Mouse (Mus musculus): ENCODE data around the gene Nbeal2.

Nbeal2 gene

GRCm38 (mm10) chr9:110645219-110645618, 8.7 kb downstream of the Nbeal2 start:
- no peak for DNase-seq

GRCm38 (mm10) chr9:110644295-110644694, 9.7 kb downstream of the Nbeal2 start:
- no peak for DNase-seq

- no peak for DNase-seq
Observed at GRCm38 (mm10) chr9:110643787-110644186, 10.2 kb downstream of the Nbeal2 start.

- no peak for DNase-seq
Observed at GRCm38 (mm10) chr9:110642812-110643524, 11.0 kb downstream of the Nbeal2 start.

- DNase-seq, result no peak
Observed at GRCm38 (mm10) chr9:110641006-110641405, 13.0 kb downstream of the Nbeal2 start.

DNA sequence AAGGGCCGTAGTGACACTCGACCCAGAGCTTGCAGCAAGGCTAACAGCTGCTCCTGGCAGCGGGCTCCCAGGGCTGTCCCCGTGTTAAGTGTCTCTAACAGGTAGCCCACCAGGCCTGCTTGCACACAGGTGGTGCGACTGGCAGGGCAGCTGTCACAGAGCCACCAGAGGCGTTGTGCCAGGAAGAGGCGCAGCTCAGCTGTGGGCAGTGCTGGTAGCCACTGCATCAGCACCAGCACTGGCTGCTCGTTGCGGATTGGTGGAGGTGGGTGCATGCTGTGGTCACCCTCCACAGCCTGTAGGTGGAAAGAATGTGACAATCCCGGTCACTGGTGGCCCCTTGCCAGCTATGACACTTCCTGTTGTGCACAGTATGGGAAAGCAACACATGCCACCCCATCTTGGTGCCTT, 15.3 kb downstream of the Nbeal2 start:
- DNase-seq, result peak; percentile 68

DNA sequence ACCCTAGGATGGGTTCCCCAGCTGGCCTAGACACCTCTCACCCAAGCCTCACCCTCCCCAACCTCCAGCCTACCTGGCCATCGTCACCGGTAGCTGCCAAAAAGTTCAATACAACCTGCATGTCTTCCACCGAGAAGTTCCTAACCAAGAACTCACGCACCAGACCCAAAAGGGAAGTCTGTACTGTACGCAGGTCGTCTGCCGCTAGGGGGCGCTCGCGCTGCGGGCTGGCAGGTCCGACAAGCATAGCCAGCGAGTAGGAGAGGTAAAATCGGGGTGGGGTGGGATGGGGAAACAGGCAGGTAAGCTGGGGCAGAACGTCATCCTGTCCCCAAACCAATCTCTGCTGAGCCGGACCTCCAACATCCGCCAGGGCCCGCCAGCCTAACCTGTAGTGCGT, 18.7 kb downstream of the Nbeal2 start:
- peak; percentile 82 for DNase-seq

GRCm38 (mm10) chr9:110633882-110634281, 20.1 kb downstream of the Nbeal2 start:
- DNase-seq, result peak; percentile 25

- peak; percentile 35 for DNase-seq
Observed at GRCm38 (mm10) chr9:110632671-110633070, 21.3 kb downstream of the Nbeal2 start.

- DNase-seq, result peak; percentile 36
Observed at GRCm38 (mm10) chr9:110631651-110632275, 22.2 kb downstream of the Nbeal2 start.

DNA sequence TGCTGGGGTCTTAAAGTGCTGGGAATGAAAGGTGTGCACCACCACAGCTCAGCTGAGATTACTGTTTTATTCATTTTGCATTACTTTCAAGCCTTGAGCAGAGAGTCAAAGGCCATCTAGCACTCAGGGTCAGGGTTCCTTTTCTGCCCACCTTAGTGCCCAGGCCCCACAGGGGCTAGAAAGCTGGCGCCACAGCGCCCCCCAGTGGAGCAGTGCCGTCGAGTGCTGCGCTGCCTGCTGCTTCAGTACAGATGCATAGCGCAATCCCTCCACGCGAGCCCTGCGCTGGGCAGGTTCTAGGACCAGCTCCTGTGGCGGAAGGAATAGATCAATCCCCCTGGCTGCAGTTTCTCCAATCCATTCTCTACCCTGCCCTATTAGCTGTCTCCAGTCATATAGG, 22.8 kb downstream of the Nbeal2 start:
- DNase-seq, result no peak

GRCm38 (mm10) chr9:110630171-110630570, 23.8 kb downstream of the Nbeal2 start:
- no peak for DNase-seq

- peak; percentile 34 for DNase-seq
Observed at GRCm38 (mm10) chr9:110625350-110625908, 28.5 kb downstream of the Nbeal2 start.

- DNase-seq, result peak; percentile 93
Observed at GRCm38 (mm10) chr9:110624361-110625166, 29.4 kb downstream of the Nbeal2 start, which contains the start of gene Nradd. Gene Nradd (minus strand): TSS chr9:110624452.

GRCm38 (mm10) chr9:110623416-110624195, 30.4 kb downstream of the Nbeal2 start:
- DNase-seq, result no peak

DNA sequence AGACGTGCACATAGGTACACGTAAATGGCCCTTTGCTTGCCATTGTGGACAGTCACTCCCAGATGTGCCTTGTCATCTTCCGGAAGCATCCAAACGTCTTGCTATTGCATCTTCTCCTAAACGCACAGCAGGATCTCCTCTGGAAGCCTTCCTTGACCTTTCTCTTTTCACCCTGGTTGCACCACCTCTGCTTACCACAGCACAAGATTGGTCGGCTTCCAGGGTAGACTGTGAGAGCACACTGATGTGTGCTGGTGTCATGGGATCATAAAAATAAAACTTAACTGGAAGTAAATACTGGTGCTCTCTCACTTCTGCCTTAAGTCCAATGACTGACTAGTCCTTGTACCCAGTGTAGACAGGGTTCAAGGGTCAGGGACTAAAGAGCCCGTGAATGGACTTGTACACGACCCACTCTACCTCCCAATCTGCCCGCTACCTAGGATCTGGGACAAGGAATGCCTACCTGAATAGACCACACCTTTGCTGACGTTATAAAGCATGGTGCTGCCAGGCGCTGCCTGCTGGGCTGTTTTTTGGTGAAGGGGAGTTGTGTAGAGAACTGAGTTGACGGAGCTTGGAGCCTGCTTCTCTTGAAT, 31.2 kb downstream of the Nbeal2 start:
- DNase-seq, result peak; percentile 21

GRCm38 (mm10) chr9:110620685-110621084, 33.3 kb downstream of the Nbeal2 start:
- DNase-seq, result no peak

- DNase-seq, result no peak
Observed at GRCm38 (mm10) chr9:110620180-110620579, 33.8 kb downstream of the Nbeal2 start.

DNA sequence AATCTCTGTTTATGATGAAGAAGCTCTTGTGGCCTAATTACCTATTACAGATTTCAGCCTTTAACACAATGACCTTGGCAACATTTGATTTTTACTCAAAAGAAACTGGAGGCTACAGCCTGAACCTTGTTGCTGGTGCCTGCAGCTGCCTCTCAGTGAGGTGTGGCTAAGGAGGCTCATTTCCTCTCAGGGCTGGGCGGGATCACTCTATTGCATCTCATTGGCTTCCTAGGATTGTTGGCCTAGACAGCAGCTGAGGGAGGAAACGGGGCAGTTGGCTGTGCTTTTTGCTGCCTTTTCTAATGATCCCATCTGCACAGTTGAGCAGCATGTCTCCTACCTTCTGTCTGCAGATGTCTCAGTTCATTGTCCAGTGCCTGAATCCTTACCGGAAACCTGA, 36.9 kb downstream of the Nbeal2 start:
- DNase-seq, result no peak

DNA sequence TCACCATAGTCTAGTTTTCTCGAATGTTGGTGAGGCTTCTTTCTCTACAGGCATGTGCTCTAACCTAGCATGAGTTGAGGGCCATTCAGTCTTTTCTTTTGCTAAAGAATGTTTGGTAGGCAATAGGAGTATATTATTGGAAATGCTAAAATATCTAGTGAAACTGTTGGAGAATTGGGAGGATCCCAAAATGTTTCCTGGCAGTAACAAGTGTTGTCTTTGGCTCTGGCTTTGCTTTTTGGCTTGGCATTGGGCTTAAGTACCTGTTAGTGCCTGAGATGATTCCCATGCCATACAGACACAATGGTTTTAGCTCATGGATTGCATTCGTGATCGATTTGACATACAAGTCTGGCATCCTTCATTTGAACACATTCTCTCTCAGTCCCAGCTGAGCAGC, 42.5 kb downstream of the Nbeal2 start:
- no peak for DNase-seq

DNA sequence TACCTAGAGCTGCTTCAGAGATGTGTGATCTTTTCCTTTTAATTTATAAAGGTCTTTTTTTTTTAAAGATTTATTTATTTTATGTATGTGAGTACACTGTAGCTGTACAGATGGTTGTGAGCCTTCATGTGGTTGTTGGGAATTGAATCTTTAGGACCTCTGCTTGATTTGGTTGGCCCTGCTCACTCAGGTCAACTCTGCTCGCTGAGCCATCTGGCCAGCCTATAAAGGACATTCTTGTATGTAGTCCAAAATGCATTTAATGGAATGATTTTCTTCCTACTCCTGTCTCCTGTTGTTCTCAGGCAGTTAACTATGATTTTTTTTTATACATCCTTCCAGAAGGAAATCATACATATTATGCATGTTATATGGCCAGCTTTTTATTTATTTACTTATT, 70.4 kb downstream of the Nbeal2 start:
- peak; percentile 46 for DNase-seq

DNA sequence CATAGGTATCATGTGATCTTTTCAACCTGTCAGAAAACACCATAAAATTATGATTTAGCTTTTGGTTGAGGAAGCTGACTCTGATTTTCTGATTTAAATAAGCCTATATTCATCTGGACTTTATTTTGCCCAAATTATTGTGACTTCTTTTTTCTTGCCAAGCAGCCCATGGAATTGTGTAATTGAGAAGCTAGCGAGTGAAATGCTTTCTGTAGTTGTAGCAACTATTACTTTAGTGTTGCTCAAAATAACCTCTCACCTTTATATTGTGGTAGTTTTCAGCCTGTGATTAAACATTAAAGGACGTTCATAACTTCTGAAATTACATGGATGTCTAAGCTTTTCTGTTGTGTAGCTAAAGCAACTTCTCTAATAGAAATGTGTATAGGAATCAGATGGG, 71.8 kb downstream of the Nbeal2 start:
- no peak for DNase-seq
